Mouse (Mus musculus) left cerebral cortex, adult 18-20 months (tissue): Measurements from ENCODE around the gene Chat. TPM values are rescaled to one million over a fixed set of nuclear protein-coding genes. Genes with fewer than 3 reads are reported as not detected.

Experiments
- total RNA-seq, 2 experiments: library from RNA; stranded (reverse); gene quantifications; 2 replicates each; pipeline ENCODE4 v1.2.3; 2021

Chat gene
- total RNA-seq, 2 experiments from 2014 or later = 1.6 to 1.8 TPM

Other genes starting within 250 kb of the Chat start
- 100 to 1,000 TPM; 109 to 129 TPM for gene Ogdhl, start 144.0 kb downstream of the Chat start, total RNA-seq
- gene 1700024G13Rik, start 77.6 kb downstream of the Chat start, total RNA-seq = under 1 TPM in 1 of 2 experiments, not detected in 1; 0.44 TPM
- gene Slc18a3, start 1.1 kb downstream of the Chat start, total RNA-seq = 1 to 10 TPM; 1.2 to 1.3 TPM
- gene Ercc6, start 47.5 kb upstream of the Chat start, total RNA-seq = 10 to 100 TPM; 18.4 to 18.5 TPM
- under 1 TPM; 0.21 to 0.35 TPM for gene Prrxl1, start 133.4 kb upstream of the Chat start, total RNA-seq
- gene 3425401B19Rik, start 219.3 kb upstream of the Chat start, total RNA-seq = under 1 TPM; 0.16 to 0.47 TPM